Comparison of ENCODE assay signal across 10 mouse cellular contexts in the genomic region with DNA sequence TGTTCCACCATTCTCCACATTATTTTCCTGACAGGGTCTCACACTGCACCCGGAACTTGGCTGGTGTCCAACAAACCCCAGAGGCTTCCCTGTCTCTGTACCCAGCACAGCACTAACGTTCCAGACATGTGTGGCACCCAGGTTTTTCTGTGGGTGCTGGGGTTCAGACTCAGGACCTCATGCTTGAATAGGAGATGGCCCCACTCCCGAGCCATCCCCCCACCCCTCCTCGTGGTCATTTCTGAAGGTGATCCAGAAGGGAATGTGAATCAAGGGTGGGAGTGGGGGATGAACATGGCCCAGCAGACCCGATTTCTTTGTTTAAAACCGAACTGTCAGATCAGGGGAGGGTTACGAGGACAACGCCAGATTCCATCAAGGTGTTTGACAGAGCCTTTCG.
"Had no signal": no experiment of that assay in that cellular context is flagged by ENCODE, and none has a peak within 500 bp of the region (broad histone marks: within the 10 kb centered on the region; RNA-seq: fewer than 3 reads in every experiment).

No protein-coding gene starts in this region.

- H3K36me3 ChIP-seq: limb, embryonic 15.5 days; liver, embryonic 13.5 days; midbrain, embryonic 13.5 days had no signal

- ATAC-seq: liver, postnatal 0 days; lung, postnatal 0 days; midbrain, embryonic 13.5 days had no signal

- H3K9ac ChIP-seq: limb, embryonic 15.5 days; liver, embryonic 13.5 days; liver, postnatal 0 days; midbrain, embryonic 13.5 days had no signal

- H3K27ac ChIP-seq: limb, embryonic 15.5 days; liver, embryonic 13.5 days; midbrain, embryonic 13.5 days had no signal

- H3K27me3 ChIP-seq: limb, embryonic 15.5 days; liver, embryonic 13.5 days; midbrain, embryonic 13.5 days had no signal

- H3K9me3 ChIP-seq: limb, embryonic 15.5 days; liver, embryonic 13.5 days; midbrain, embryonic 13.5 days had no signal

- H3K4me3 ChIP-seq: limb, embryonic 15.5 days; liver, embryonic 13.5 days; midbrain, embryonic 13.5 days had no signal

- H3K4me1 ChIP-seq: limb, embryonic 15.5 days; midbrain, embryonic 13.5 days had no signal

- DNase-seq: kidney, adult 11 months; kidney, adult 9 months; kidney, postnatal 14 days; liver, embryonic 13.5 days; liver, postnatal 0 days; lung, postnatal 36 days; thymus, postnatal 4 days had no signal

- H3K4me2 ChIP-seq: limb, embryonic 15.5 days; liver, embryonic 13.5 days; midbrain, embryonic 13.5 days had no signal
